Mouse (Mus musculus) kidney, embryonic 16.5 days (tissue): Measurements from ENCODE around the gene Gm13289. TPM values are rescaled to one million over a fixed set of nuclear protein-coding genes. Genes with fewer than 3 reads are reported as not detected.
A peak's percentile ranks its signal among the peaks of the same experiment; 100 is the strongest.
"Not testable (repeated sequence)": the region's sequence is repeated elsewhere in the genome, so short reads cannot be mapped to it uniquely, and the experiment has no call there.

Source experiments
- ATAC-seq: fragments of 200-750 bp; cut with Nextera tagmentation; 2 replicates; pipeline ENCODE4 v1.8.0; 2017; ENCODE audit warnings: moderate TSS enrichment; ENCODE audit not compliant: low FRiP score, low TSS enrichment
- H3K27ac ChIP-seq: fragments of 300-500 bp; sonication (generic); 2 replicates; pipeline ENCODE4 v1.5.1; 2014; ENCODE audit warnings: low read length
- H3K27me3 ChIP-seq: fragments of 300-500 bp; sonication (generic); 2 replicates; pipeline ENCODE4 v1.6.1; 2014; ENCODE audit warnings: low read length, control low read depth, mixed read lengths; ENCODE audit not compliant: insufficient read depth
- H3K36me3 ChIP-seq: fragments of 300-500 bp; sonication (generic); 2 replicates; pipeline ENCODE4 v1.6.1; 2014; ENCODE audit warnings: low read length, control low read depth, mixed read lengths; ENCODE audit not compliant: insufficient read depth
- H3K4me1 ChIP-seq: fragments of 300-500 bp; sonication (generic); 2 replicates; pipeline ENCODE4 v1.6.1; 2014; ENCODE audit warnings: low read length, control low read depth, mixed read lengths; ENCODE audit not compliant: insufficient read depth
- H3K4me2 ChIP-seq: fragments of 300-500 bp; sonication (generic); replicated peaks from 2 replicates; pipeline ENCODE4 v1.6.1; 2014; ENCODE audit warnings: low read depth, low read length
- H3K4me3 ChIP-seq: fragments of 300-500 bp; sonication (generic); 2 replicates; pipeline ENCODE4 v1.5.1; 2014; ENCODE audit warnings: mild to moderate bottlenecking, low read length
- H3K9ac ChIP-seq: fragments of 300-500 bp; sonication (generic); replicated peaks from 2 replicates; pipeline ENCODE4 v1.6.1; 2014; ENCODE audit warnings: low read length
- H3K9me3 ChIP-seq: fragments of 300-500 bp; sonication (generic); 2 replicates; pipeline ENCODE4 v1.6.1; 2016; ENCODE audit warnings: low read length, control low read depth
- WGBS: fragments of 180-500 bp; shearing (Covaris S2); extraction: QIAGEN DNeasy Blood & Tissue Kit; methylation state at CpG from one replicate; pipeline ENCODE4 v1.1.7; 2014; 5-methylcytosine and 5-hydroxymethylcytosine counted together
- polyA plus RNA-seq: library from polyadenylated mRNA; unstranded; fragments of >200 nt; fragmentation: Nextera tagmentation; extraction: Ambion mirVana; gene quantifications from 2 replicates; pipeline ENCODE4 v1.2.1, GENCODE M21; 2015

Gene Gm13289
- polyA plus RNA-seq, result not detected in 2 replicates

- H3K27ac ChIP-seq, H3K27me3 ChIP-seq, H3K9ac ChIP-seq, H3K36me3 ChIP-seq, H3K4me3 ChIP-seq, H3K9me3 ChIP-seq, H3K4me2 ChIP-seq, H3K4me1 ChIP-seq, ATAC-seq: not testable (repeated sequence)
- WGBS, result no CpG with 5 or more reads among the region's 29 CpGs
These were observed at the start of gene Gm13289 for GRCm38 (mm10) chr4:88776622-88777021. Gm13289 (plus strand) TSS chr4:88776922.

- Histone ChIP-seq H3K4me3 (no peak overlapping the region), H3K9ac (no peak overlapping the region), H3K36me3 (no peaks in the 10 kb centered on the region), H3K27ac (no peak overlapping the region), H3K4me1 (no peaks in the 10 kb centered on the region), H3K27me3 (no peaks in the 10 kb centered on the region), H3K4me2 (no peak overlapping the region), H3K9me3 (no peaks in the 10 kb centered on the region)
- ATAC-seq, result peak; percentile 57; the same call in 1 of the 2 replicates
- 0% methylated on average over 1 of the region's 1 CpGs for WGBS
These were observed 49.4 kb upstream of the Gm13289 start for GRCm38 (mm10) chr4:88727324-88727723.

GRCm38 (mm10) chr4:88738480-88738879, 38.2 kb upstream of the Gm13289 start:
- H3K9ac ChIP-seq, result no peak overlapping the region
- no peak overlapping the region for H3K4me3 ChIP-seq
- H3K4me1 ChIP-seq, result no peaks in the 10 kb centered on the region
- H3K27me3 ChIP-seq, result no peaks in the 10 kb centered on the region
- no peak overlapping the region for H3K27ac ChIP-seq
- 5% methylated on average over 2 of the region's 2 CpGs for WGBS
- ATAC-seq, result no peak
- no peaks in the 10 kb centered on the region for H3K36me3 ChIP-seq
- H3K4me2 ChIP-seq, result no peak overlapping the region
- H3K9me3 ChIP-seq, result no peaks in the 10 kb centered on the region

- Histone ChIP-seq H3K36me3 (no peaks in the 10 kb centered on the region), H3K4me3 (no peak overlapping the region), H3K4me1 (no peaks in the 10 kb centered on the region), H3K4me2 (no peak overlapping the region), H3K9ac (no peak overlapping the region), H3K27ac (no peak overlapping the region), H3K9me3 (no peaks in the 10 kb centered on the region), H3K27me3 (no peaks in the 10 kb centered on the region)
- ATAC-seq, result no peak
- WGBS, result 87% methylated on average over 6 of the region's 6 CpGs
These were observed 37.7 kb upstream of the Gm13289 start for GRCm38 (mm10) chr4:88739036-88739435.

- no peak overlapping the region for H3K4me2 ChIP-seq
- no peak for ATAC-seq
- H3K4me1 ChIP-seq, result no peaks in the 10 kb centered on the region
- H3K36me3 ChIP-seq, result no peaks in the 10 kb centered on the region
- no peak overlapping the region for H3K4me3 ChIP-seq
- WGBS, result 80% methylated on average over 4 of the region's 4 CpGs
- no peak overlapping the region for H3K9ac ChIP-seq
- no peaks in the 10 kb centered on the region for H3K9me3 ChIP-seq
- no peaks in the 10 kb centered on the region for H3K27me3 ChIP-seq
- no peak overlapping the region for H3K27ac ChIP-seq
These were observed 35.3 kb upstream of the Gm13289 start for GRCm38 (mm10) chr4:88741426-88741825.

- Histone ChIP-seq H3K9ac (no peak overlapping the region), H3K27me3 (no peaks in the 10 kb centered on the region), H3K27ac (no peak overlapping the region), H3K9me3 (no peaks in the 10 kb centered on the region), H3K4me3 (no peak overlapping the region), H3K4me1 (no peaks in the 10 kb centered on the region), H3K36me3 (no peaks in the 10 kb centered on the region), H3K4me2 (no peak overlapping the region)
- whole genome bisulfite sequencing, result 76% methylated on average over 7 of the region's 7 CpGs
- ATAC-seq, result no peak
These were observed 33.9 kb upstream of the Gm13289 start for GRCm38 (mm10) chr4:88742771-88743371.

- H3K9ac ChIP-seq, result no peak overlapping the region
- H3K4me2 ChIP-seq, result no peak overlapping the region
- no peak overlapping the region for H3K27ac ChIP-seq
- no peak for ATAC-seq
- 58% methylated on average over 3 of the region's 3 CpGs for WGBS
- H3K9me3 ChIP-seq, result no peaks in the 10 kb centered on the region
- no peaks in the 10 kb centered on the region for H3K36me3 ChIP-seq
- H3K4me3 ChIP-seq, result no peak overlapping the region
- H3K4me1 ChIP-seq, result no peaks in the 10 kb centered on the region
- no peaks in the 10 kb centered on the region for H3K27me3 ChIP-seq
These were observed 32.5 kb upstream of the Gm13289 start for GRCm38 (mm10) chr4:88744207-88744606.

GRCm38 (mm10) chr4:88749926-88750325, 26.8 kb upstream of the Gm13289 start:
- no peak overlapping the region for H3K9ac ChIP-seq
- H3K4me3 ChIP-seq, result no peak overlapping the region
- no peaks in the 10 kb centered on the region for H3K4me1 ChIP-seq
- ATAC-seq, result no peak
- H3K27ac ChIP-seq, result no peak overlapping the region
- WGBS, result 50% methylated on average over 6 of the region's 6 CpGs
- H3K9me3 ChIP-seq, result no peaks in the 10 kb centered on the region
- no peaks in the 10 kb centered on the region for H3K27me3 ChIP-seq
- H3K36me3 ChIP-seq, result no peaks in the 10 kb centered on the region
- no peak overlapping the region for H3K4me2 ChIP-seq

- not testable (repeated sequence) for H3K9ac ChIP-seq, H3K9me3 ChIP-seq, H3K4me3 ChIP-seq, ATAC-seq, H3K4me2 ChIP-seq, H3K4me1 ChIP-seq, H3K36me3 ChIP-seq, H3K27me3 ChIP-seq, H3K27ac ChIP-seq
- 78% methylated on average over 15 of the region's 15 CpGs for whole genome bisulfite sequencing
These were observed 21.8 kb upstream of the Gm13289 start, which contains the start of gene Gm13271 for GRCm38 (mm10) chr4:88754818-88755340. Gm13271 (plus strand) TSS chr4:88754868.

- H3K36me3 ChIP-seq, H3K4me1 ChIP-seq, H3K9me3 ChIP-seq, ATAC-seq, H3K27me3 ChIP-seq: not testable (repeated sequence)
- H3K9ac ChIP-seq, result peak overlapping the region; percentile 76
- peak overlapping the region; percentile 77 for H3K4me2 ChIP-seq
- peak overlapping the region; percentile 57 for H3K4me3 ChIP-seq
- WGBS, result 9% methylated on average over 27 of the region's 31 CpGs
- H3K27ac ChIP-seq, result peak overlapping the region; percentile 97
These were observed 19.9 kb upstream of the Gm13289 start for GRCm38 (mm10) chr4:88756581-88757513.
